Mouse (Mus musculus): Measurements from ENCODE around the gene Arl1.
"Not testable (repeated sequence)": the region's sequence is repeated elsewhere in the genome, so short reads cannot be mapped to it uniquely, and the experiment has no call there.

Arl1 gene

DNA sequence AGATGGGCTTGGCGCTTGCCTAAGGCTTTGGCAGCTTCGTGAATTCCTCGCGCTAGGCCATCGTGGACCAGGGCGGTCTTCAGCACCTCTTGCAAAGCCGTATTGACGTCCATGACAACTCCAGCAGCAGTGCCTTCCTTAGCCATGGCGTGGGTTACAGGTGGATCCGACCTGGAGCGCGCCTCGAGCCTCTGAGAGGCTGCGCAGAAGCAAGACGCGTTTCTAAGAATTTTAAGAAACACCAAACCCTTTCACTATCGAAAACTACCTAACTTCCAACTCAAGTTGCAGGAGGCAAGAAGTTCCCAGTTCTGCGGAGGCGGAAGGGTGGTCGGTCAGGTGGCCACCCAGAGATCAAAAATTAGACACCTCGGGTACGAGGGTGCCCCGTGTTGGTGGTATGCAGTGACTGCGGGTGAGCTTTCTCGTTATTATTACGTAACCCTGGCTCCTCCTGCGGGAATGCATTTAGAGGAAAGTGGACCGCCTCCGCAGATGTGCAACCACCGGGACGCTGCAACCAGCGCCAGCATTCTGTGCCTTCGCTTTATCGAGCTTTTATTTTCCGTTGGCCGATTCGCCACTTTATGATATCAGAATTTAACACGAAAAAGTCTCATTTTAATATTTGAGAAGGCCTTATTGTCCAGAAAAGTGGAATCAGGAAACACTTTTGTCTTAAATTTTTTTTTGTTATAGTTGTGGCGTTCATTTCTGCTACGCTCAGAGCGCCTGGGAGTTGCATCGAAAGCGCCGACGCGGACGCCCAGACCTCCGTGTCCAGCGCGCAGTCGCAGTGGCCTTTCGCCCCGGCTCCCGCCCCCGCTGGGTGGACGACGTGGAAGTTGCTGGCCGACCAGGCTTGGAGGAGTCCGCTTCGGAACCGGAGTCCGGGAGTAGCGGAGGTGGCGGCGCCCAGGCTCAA, at the start of gene Arl1:
Arl1 (plus strand) TSS at position 288 of the 925 bp plus-strand sequence.
- peak; percentile 93 for DNase-seq (ENCODE audit: extremely low spot score, low spot score)

DNA sequence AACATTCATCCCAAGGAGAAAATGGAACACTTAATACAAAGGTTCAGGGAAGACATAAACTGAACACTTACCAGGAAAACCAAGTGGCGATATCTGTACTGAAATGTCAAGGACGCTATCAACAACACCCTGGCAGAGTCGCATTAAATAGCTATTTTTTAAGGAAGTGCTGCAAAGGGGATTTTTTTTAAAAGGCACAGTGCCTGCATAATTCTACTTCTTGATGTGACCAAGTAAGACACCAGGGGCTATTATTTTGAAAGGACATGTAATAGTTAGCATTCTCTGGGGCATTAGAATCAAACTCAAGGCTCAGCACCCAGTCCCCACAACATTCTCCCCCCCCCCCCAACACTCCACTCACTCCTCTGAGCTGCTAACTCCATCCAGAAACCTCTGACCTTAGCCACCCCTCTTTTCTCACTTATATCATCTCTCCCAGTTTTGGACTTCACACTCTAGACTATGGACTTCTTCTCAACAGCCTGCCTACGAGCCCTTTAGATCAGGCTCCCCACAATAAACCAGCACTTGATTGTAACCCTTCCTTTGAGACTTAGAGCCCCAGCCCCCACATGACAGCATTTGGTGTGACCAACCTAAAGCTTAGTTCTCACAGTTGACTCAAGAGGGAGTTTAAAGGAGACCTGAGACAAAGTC, 47.6 kb upstream of the Arl1 start:
- DNase-seq (ENCODE audit: extremely low spot score, low spot score), result no peak

DNA sequence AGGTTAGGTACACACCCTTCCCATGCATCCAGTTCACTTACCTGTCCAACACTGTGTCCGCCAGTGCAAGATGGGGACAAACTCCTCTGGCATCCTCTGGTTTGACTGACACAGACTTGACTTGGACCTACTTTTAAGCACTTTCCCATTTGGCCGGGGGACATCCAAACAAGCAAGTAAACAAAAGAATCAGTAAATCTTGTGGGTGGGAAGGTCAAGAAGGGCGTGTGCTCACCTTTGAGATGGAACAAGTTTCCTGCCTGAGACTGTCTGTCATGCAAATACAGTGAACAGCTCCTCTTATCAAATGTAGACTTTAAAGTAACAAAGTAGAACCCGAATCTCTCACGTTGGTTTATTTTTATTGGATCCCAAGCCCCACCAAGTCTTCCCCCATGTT, 45.7 kb upstream of the Arl1 start, which contains the start of gene Spic:
Spic (minus strand) TSS at position 91 of the 400 bp plus-strand sequence.
- DNase-seq (ENCODE audit: extremely low spot score, low spot score), result no peak

DNA sequence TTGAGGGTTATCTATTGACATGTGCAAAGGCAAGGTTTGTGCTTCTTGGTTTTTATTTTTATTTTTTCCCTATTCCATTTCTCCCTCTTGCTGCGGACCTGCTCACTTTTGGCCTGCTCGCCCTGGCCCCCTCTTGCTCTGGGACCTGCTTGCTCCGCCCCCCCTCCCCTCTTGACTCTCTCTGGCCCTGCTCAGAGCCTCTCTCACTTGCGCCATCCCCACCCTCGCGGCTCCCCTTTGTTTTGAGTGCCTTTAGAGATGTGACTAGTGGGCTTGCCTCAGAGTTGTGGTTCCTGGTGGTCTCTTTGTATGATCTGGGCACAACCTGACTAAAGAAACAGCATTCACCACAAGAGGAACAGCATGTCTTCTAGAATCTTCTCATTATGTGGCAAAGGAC, 29.7 kb upstream of the Arl1 start:
- DNase-seq (ENCODE audit: extremely low spot score, low spot score), result no peak

GRCm38 (mm10) chr10:88708671-88709523, 21.8 kb upstream of the Arl1 start:
- DNase-seq (ENCODE audit: extremely low spot score, low spot score), result no peak

- no peak for DNase-seq (ENCODE audit: extremely low spot score, low spot score)
Observed at GRCm38 (mm10) chr10:88712359-88712758, 18.3 kb upstream of the Arl1 start.

- DNase-seq (ENCODE audit: extremely low spot score, low spot score), result no peak
Observed at GRCm38 (mm10) chr10:88714744-88715143, 15.9 kb upstream of the Arl1 start.

DNA sequence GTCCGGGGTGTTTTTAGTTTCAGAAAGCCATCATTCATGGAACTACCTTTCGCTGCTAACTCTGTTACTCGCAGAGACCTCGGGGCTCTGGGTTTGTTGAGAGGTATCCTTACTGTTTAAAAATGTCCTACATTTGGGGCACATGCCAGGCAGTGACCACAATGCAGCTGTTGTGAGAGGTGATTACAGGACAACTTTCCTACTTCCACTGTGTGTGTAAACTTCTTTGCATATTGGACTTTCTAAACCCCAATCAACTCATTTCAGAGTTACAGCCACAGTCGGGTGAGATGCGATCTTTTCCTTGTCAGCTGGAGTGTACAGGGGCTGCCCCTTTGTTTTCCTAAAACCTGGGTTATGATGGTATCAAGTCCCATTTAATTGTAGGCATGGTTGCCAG, 15.0 kb upstream of the Arl1 start:
- no peak for DNase-seq (ENCODE audit: extremely low spot score, low spot score)

DNA sequence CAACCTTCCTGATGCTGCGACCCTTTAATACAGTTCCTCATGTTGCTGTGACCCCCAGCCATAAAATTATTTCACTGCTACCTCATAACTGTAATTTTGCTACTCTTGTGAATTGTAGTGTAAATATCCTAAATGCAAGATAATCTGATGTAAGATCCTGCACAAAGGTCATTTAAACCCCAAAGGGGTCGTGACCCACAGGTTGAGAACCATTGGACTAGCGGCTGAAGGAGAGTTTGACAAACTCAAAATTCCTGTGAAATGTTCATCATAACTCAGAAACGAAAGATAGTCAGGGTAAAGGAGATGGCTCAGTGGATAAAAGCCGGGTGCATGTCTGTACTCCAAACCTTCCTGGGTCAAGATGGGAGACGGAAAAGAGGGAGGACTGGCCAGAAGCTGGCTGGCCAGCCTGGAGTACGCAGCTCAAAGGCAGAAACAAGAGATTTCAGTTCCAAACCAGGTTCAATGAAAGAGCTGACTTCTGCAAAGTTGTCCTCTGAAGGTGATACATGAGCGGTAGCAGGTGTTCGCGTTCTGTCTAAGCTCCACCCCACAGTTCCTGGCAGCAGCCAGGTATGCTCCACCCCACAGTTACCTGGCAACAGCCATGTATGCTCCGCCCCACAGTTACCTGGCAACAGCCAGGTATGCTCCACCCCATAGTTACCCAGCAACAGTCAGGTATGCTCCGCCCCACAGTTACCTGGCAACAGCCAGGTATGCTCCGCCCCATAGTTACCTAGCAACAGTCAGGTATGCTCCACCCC, 13.5 kb upstream of the Arl1 start:
- DNase-seq (ENCODE audit: extremely low spot score, low spot score), result no peak

DNA sequence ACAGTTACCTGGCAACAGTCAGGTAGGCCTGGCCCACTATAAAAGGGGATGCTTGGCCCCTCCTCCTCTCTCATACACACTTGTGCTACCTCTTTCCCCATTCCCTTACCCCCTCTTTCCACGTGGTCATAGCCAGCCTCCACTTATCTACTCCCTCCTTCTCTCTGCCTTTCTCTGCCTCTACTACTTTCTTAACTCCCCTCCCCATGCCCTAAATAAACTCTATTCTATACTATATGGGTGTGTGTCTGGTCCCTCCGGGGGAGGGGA, 13.0 kb upstream of the Arl1 start:
- no peak for DNase-seq (ENCODE audit: extremely low spot score, low spot score)

DNA sequence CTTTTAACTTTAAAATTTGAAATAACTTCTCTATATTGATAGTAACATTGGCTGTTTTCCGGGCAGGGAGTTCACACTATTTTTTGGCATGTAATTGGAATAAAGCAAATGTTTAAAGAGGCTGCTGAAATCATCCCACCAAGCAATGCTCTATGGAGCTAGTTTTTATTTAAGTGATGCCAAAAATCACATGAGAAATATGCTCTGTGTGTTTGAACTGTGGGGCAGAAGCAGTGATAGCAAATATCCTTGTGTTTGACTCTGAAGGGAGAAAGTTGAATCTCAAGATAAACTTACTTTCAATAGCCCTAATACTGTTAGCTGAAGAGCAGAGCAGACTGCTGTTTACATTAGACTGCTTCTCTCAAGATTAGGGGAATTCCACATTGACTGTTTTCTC, 11.0 kb upstream of the Arl1 start:
- no peak for DNase-seq (ENCODE audit: extremely low spot score, low spot score)

GRCm38 (mm10) chr10:88725343-88725742, 5.3 kb upstream of the Arl1 start:
- DNase-seq (ENCODE audit: extremely low spot score, low spot score), result no peak

GRCm38 (mm10) chr10:88727128-88727527, 3.5 kb upstream of the Arl1 start:
- DNase-seq (ENCODE audit: extremely low spot score, low spot score), result peak; percentile 23

- no peak for DNase-seq (ENCODE audit: extremely low spot score, low spot score)
Observed at GRCm38 (mm10) chr10:88728166-88728565, 2.5 kb upstream of the Arl1 start.

GRCm38 (mm10) chr10:88731496-88732308, 1.0 kb downstream of the Arl1 start:
- no peak for DNase-seq (ENCODE audit: extremely low spot score, low spot score)

DNA sequence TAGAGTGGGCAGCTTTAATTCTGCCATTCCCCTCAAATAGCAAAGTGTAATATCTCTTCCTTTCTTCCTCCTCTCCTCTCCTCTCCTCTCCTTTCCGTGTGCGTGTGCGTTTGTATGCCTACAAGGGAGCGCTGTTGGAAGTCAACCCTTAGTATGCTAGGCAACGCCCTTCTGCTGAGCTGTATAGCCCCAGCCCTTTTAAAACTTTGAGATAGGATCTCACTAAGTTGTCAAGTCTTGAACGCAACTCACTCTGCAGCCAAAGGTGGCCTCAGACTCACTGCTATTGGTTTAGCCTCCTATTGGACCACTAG, 1.6 kb downstream of the Arl1 start:
- DNase-seq (ENCODE audit: extremely low spot score, low spot score), result no peak

DNA sequence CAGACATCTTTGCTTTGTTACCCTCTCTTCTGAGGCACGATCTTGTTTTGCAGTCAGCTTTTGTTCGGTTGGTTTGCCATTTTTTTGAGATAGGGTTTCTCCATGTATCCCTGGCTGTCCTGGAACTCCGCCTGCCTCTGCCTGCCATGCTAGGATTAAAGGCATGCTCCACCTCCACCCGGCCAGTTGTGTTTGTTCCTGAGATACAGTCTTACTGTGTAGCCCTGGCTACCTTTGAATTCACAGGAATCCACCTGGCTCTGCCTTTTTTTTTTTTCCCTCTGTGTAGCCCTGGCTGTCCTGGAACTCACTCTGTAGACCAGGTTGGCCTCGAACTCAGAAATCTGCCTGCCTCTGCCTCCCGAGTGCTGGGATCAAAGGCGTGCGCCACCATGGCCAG, 8.4 kb downstream of the Arl1 start:
- DNase-seq (ENCODE audit: extremely low spot score, low spot score), result not testable (repeated sequence)

GRCm38 (mm10) chr10:88739818-88740217, 9.2 kb downstream of the Arl1 start:
- DNase-seq (ENCODE audit: extremely low spot score, low spot score), result no peak

DNA sequence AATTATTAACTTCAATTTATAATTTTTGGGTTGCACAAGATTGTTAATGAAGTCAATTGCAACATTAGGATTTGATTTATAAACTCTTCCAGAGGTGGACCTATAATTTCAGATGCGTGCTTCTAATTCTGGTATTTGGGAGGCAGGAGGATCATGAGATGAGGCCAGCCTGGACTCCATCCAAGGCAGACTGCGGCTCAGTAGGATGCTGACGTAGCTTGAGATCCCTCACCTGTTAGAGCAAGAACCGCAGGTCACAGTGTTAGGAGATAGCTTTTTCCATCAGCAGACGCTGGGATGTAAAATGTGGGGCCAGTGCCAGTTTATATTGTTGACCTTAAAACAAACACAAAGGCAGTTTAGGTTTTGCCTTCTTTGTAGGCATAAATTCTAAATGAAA, 10.1 kb downstream of the Arl1 start:
- DNase-seq (ENCODE audit: extremely low spot score, low spot score), result no peak

DNA sequence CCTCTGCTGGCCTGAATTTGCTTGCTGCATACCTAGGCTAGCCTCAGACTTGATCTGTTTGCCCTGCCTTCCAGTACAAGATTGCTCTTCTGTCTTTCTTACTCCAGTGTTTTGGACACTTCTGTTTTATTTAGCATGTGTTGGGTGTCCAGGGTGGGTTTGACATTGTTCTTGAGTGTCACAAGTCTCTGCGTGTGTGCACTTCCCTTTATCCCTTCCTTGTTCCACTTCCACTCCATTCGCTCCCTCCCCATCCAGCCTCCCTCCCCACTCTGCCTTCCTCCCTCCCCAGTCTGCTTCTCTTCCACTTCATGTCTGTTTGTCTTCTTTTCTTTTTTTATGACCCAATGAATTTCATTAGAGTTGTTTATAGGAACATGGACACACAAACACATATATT, 10.8 kb downstream of the Arl1 start:
- no peak for DNase-seq (ENCODE audit: extremely low spot score, low spot score)
